In the genomic region with DNA sequence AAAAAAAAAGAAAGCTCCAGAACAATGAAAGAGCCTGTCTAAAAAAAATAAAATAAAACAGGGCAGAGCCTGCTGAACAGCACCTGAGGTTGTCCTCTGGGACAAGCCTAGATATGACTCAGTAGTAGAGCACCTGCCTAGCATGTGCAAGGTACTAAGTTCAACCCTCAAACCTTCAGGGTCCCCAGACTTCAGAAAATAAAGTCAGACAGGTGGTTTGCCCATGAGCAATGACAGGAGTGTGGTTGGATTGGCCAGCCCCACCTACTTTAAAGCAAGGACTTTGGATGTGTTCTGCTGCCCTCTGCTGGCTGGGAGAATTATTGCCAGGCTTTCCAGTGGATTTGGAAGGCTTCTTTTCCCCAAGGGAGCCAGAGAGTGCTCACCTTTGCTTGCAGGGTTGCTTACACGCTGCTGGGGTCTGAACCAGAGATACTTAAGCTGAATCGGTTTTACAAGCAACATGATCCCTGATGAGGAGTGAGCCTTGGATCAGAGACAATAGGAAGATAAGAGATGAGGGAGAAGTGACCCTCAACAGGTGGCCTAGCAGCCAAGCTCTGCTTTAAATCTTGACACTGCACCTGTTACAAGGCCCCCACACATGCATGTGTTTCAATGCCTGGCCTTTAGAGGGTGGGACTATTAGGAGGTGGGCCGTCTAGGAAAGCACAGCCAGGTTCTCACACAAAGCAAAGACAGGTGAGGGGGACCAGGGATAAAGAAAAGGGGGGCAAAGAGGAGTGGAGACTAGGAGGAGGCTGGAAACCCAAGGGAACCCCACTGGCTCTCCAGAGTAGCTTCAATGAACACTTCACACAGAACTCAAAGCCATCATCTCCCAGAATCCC, we compare ENCODE assay signal across 9 mouse cellular contexts. TPM values are rescaled to one million over a fixed set of nuclear protein-coding genes. Genes with fewer than 3 reads are reported as not detected.
DNase-seq lines count a peak whose midpoint lies in the region; ATAC-seq lines count a peak whose summit lies in the region.
"Had no signal": no experiment of that assay in that cellular context is flagged by ENCODE, and none has a peak within 500 bp of the region (broad histone marks: within the 10 kb centered on the region; RNA-seq: fewer than 3 reads in every experiment).

No protein-coding gene starts in this region.

- 9% methylated on average over 3 of the region's 3 CpGs for WGBS in hindbrain, embryonic 15.5 days

- H3K27ac ChIP-seq in hindbrain, embryonic 15.5 days (replicated peaks), result no peak overlapping the region

- H3K4me1 ChIP-seq in hindbrain, embryonic 15.5 days (replicated peaks), result no peaks in the 10 kb centered on the region

- no peak overlapping the region for H3K4me3 ChIP-seq in hindbrain, embryonic 15.5 days
- H3K4me3 ChIP-seq: myocyte had no signal

- H3K9ac ChIP-seq in hindbrain, embryonic 15.5 days, result no peak overlapping the region

- peak; percentile 90 for DNase-seq in ZHBTc4 (ENCODE audit: low read depth, low spot score)
- peak; percentile 93 to 94 for DNase-seq in cerebellum, postnatal 10 days
- peak; percentile 54 to 83 for DNase-seq in frontal cortex, postnatal 14 days (ENCODE audit: low spot score in 2 of 2)
- peak; percentile 80 to 82 for DNase-seq in layer of hippocampus, postnatal 14 days (ENCODE audit: low spot score in 2 of 2)
- peak; percentile 58 to 82 for DNase-seq in lung, postnatal 4 days
- DNase-seq in right cerebral cortex, postnatal 10 days (ENCODE audit: low spot score in 2 of 2), result peak; percentile 80 to 88
- DNase-seq in urinary bladder, postnatal 14 days (ENCODE audit: low spot score), result peak; percentile 75

- H3K36me3 ChIP-seq in hindbrain, embryonic 15.5 days, result no peaks in the 10 kb centered on the region

- no peaks in the 10 kb centered on the region for H3K9me3 ChIP-seq in hindbrain, embryonic 15.5 days

- no peak overlapping the region for H3K4me2 ChIP-seq in hindbrain, embryonic 15.5 days

- ATAC-seq in hindbrain, embryonic 15.5 days (ENCODE audit: low FRiP score, low read depth), result peak; percentile 66; the same call in 1 of the 2 replicates

- no peaks in the 10 kb centered on the region for H3K27me3 ChIP-seq in hindbrain, embryonic 15.5 days

RNA-seq across cellular contexts. Expression of a gene that starts 19.0 kb away (rescaled TPM):
- 4.5 and 5.6 TPM in 2 replicates for polyA plus RNA-seq in hindbrain, embryonic 15.5 days (2015; fragmentation: Nextera tagmentation; extraction: Ambion mirVana)
- total RNA-seq in layer of hippocampus, postnatal 14 days (2021), result 1 to 10 TPM; 3.2 to 3.9 TPM
